Mouse (Mus musculus) kidney, adult 9 months (tissue): ENCODE results near the gene Cacna2d2.
"Not testable (repeated sequence)": the region's sequence is repeated elsewhere in the genome, so short reads cannot be mapped to it uniquely, and the experiment has no call there.

Source experiments
- DNase-seq: peaks from one replicate; pipeline ENCODE4 v3.0.0; 2022

Gene Cacna2d2

GRCm38 (mm10) chr9:107566041-107566709 is 166.8 kb downstream of the Cacna2d2 start:
- peak; percentile 95 for DNase-seq

DNA sequence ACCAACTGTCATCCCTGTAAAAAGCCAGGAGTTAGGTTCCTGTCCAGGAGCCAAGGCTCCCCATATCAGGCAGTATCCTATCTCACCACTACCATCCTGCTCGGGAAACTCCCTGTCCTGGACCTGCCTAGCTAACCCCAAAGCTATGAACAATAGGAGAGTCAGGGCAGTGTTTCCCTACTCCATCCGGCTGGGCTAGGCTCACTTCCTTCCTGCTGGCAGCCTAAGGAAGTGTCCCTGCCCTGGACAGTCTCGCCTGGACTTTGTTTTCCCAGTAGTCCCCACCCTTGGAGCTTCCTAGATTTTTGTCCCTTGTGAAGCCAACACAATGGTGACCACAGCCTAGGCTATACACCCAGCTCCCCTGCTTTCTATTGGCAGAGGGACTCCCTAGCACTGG is 167.4 kb downstream of the Cacna2d2 start:
- peak; percentile 78 for DNase-seq

GRCm38 (mm10) chr9:107567702-107568319 is 168.4 kb downstream of the Cacna2d2 start, which contains the start of gene Hyal2:
Gene Hyal2 (plus strand): TSS chr9:107567945.
- peak; percentile 93 for DNase-seq

GRCm38 (mm10) chr9:107568331-107569261 is 169.2 kb downstream of the Cacna2d2 start:
- DNase-seq, result peak; percentile 94

DNA sequence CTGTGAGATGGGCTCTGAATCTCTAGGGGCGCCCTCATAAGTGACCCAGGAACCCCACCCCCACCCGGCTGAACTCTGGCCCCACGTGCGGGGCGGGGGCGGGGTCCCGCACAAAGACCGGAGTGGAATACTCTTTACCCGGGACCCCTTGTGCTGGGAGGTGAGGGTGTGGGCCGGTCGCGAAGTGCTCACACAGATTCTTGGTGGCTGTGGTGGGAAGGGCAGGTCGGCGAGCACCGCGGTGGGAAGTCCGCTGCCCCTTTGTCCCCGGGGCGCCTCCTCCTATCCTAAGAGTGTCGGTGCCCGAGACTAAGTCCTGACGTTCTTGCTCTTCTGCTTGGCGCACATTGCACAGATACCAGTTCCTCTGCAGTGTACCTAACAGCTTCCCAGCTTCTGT is 169.9 kb downstream of the Cacna2d2 start:
- DNase-seq, result no peak

GRCm38 (mm10) chr9:107570016-107570415 is 170.6 kb downstream of the Cacna2d2 start:
- DNase-seq, result no peak

DNA sequence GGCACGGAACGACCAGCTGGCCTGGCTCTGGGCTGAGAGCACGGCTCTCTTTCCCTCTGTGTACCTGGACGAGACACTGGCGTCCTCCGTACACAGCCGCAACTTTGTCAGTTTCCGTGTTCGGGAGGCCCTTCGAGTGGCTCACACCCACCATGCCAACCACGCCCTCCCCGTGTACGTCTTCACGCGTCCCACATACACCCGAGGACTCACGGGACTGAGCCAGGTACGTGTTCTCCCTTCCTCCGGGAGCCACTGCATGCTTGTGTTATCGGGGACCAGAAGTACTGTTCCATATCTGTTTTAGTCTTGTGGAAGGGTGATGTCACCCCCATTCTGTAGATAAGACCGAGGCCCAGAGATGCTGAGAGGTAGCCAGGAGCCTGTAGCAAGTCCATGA is 171.4 kb downstream of the Cacna2d2 start:
- DNase-seq, result no peak

DNA sequence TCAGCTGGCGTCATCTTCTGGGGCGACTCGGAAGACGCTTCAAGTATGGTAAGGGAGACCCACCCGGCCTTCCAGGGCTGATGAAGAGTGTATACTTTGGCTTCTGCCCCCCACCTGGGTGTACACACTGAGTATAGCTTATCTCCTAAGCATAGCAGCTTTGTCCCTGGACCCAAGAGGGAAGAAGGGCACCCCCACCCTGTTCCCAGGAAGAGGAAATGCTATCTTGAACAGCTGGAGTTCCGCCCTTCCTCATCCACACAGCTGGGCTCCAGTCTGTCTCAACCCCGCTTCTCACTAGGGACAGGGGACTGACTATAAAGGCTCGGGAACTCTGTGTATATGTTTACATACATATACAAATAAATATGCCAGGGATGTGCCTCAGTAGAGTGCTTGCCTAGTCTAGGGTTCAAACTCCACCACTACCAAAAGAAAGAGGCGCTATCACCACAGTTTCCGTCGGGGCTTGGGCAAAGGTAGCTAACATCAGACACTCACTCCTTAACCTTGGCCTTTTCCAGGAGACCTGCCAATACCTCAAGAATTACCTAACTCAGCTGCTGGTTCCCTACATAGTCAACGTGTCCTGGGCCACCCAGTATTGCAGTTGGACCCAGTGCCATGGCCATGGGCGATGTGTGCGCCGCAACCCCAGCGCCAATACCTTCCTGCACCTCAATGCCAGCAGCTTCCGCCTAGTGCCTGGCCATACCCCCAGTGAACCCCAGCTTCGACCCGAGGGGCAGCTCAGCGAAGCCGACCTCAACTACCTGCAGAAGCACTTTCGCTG is 172.3 kb downstream of the Cacna2d2 start:
- peak; percentile 71 for DNase-seq

DNA sequence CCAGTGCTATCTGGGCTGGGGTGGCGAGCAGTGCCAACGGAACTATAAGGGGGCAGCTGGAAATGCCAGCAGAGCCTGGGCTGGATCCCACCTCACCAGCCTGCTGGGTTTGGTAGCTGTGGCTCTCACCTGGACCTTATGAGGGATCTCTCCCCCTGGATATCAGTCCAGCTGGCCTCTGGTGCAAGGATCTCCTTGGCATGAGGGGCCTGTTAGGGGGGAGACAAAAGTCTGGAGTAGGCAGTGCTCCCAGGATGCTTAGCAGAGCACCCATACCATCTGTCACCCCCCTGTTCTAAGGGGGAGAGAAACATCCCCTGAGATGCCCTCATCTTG is 172.9 kb downstream of the Cacna2d2 start:
- DNase-seq, result no peak

DNA sequence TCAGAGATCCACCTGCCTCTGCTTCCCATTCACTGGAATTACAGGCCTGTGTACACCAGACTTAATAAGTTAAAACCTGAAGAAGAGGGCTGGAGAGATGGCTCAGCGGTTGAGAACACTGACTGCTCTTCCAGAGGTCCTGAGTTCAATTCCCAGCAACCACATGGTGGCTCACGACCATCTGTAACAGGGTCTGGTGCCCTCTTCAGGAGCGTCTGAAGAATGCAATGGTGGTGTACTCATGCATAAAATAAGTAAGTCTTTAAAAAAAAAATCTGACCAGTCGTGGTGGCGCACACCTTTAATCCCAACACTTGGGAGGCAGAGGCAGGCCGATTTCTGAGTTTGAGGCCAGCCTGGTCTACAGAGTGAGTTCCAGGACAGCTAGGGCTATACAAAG is 174.4 kb downstream of the Cacna2d2 start:
- DNase-seq, result not testable (repeated sequence)

DNA sequence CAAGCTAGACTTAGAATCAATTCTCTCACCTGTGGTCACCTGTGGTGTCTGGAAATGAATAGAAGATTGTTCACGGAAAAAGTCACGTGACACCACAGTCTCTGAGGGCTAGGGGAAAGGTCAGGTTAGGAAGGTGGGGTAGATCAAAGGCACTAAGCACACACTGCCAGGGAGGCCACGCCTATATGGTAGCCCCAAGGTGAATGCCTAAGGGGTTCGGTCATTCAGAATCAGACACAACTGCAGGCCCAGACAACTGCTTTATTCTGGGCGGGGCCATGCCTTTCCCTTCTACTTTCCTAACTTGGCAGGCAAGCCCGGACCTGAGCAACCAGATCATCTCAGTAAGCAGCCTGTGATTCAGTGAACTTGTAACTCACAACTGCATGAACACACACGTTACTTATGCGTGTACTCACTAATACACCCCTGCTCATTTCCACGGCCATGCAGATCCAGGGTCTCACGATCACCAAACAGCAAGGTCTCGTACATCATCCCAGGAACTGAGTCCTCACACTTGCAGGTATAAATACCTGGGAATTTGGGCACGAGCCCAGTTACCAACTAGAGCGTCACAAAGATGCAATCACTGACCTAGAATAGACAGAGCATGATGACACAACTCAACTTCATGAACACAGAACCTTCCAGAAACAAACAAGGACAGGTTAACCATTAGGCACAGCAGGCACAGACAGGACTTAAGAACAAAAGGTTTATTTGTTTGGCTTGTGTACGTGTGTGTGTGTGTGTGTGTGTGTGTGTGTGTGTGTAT is 176.4 kb downstream of the Cacna2d2 start:
- peak; percentile 70 for DNase-seq

DNA sequence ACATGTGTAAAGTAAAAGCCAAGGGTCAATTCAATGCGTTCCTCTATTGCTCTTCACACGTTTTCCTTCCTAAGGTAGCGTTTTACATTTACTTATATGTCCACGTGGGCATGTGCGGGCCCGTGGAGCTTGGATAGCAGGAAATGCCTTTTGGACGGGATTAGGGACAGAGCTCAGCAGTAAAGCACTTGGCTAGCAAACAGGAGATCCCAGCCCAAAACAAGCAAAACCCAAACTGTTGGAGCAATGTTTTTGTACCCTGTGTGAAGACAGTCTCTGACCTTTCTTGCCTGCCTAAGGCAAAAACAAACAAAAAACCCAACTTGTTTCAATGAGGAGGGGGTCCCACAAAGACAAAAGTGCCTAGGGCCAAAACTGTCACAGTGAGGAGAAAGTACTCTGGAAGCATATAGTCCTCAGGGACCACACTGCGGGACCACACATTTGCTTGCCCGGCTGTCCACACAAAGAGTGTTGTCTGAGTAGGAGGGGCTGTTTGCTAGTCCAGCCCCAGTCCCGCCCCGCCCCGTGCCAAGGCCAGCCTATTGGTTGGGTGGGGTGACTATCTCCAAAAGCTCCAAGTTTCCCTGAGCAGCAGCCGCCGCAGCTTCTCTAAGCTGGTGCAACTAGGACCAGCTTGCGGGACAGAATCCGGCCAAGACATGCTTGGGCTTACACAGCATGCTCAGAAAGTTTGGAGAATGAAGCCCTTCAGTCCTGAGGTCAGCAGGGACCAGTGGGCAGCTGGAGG is 177.1 kb downstream of the Cacna2d2 start, which contains the start of gene Hyal1:
Gene Hyal1 (plus strand): TSS at position 571 of the 751 bp plus-strand sequence.
- DNase-seq, result peak; percentile 86

DNA sequence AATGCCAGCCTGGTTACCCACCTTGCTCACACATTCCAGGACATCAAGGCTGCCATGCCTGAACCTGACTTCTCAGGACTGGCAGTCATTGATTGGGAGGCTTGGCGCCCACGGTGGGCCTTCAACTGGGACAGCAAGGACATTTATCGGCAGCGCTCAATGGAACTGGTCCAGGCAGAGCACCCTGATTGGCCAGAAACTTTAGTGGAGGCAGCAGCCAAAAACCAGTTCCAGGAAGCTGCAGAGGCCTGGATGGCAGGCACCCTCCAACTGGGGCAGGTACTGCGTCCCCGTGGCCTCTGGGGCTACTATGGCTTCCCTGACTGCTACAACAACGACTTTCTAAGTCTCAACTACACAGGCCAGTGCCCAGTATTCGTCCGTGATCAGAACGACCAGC is 178.5 kb downstream of the Cacna2d2 start:
- DNase-seq, result no peak

- DNase-seq, result no peak
Observed at GRCm38 (mm10) chr9:107578587-107578986, 179.2 kb downstream of the Cacna2d2 start, which contains the start of gene Naa80. Gene Naa80 (plus strand): TSS chr9:107578887.
